Mouse (Mus musculus) neural tube, embryonic 11.5 days (tissue): ENCODE measurements around the gene Kmt2d. TPM values are rescaled to one million over a fixed set of nuclear protein-coding genes. Genes with fewer than 3 reads are reported as not detected.

ENCODE experiments used
- ATAC-seq: fragments of 200-750 bp; cut with Nextera tagmentation; 2 replicates; pipeline ENCODE4 v1.8.0; 2017; ENCODE audit warnings: moderate number of reproducible peaks, mild to moderate bottlenecking, moderate TSS enrichment, moderate library complexity; ENCODE audit not compliant: insufficient read depth, low FRiP score, low TSS enrichment
- DNase-seq: peaks from one replicate; pipeline ENCODE4 v3.0.0-alpha.2; 2015; ENCODE audit warnings: low spot score
- H3K27ac ChIP-seq: fragments of 300-500 bp; sonication (generic); 2 replicates; pipeline ENCODE4 v1.5.1; 2014; ENCODE audit warnings: low read depth, mild to moderate bottlenecking, low read length
- H3K27me3 ChIP-seq: fragments of 300-500 bp; sonication (generic); 2 replicates; pipeline ENCODE4 v1.6.1; 2014; ENCODE audit warnings: mild to moderate bottlenecking, low read length, mixed read lengths; ENCODE audit not compliant: control insufficient read depth, insufficient read depth
- H3K36me3 ChIP-seq: fragments of 300-500 bp; sonication (generic); 2 replicates; pipeline ENCODE4 v1.6.1; 2014; ENCODE audit warnings: mild to moderate bottlenecking, low read length, moderate library complexity, mixed read lengths; ENCODE audit not compliant: control insufficient read depth, insufficient read depth
- H3K4me1 ChIP-seq: fragments of 300-500 bp; sonication (generic); 2 replicates; pipeline ENCODE4 v1.6.1; 2014; ENCODE audit warnings: low read length, mixed read lengths; ENCODE audit not compliant: control insufficient read depth, insufficient read depth
- H3K4me2 ChIP-seq: fragments of 300-500 bp; sonication (generic); 2 replicates; pipeline ENCODE4 v1.6.1; 2014; ENCODE audit warnings: low read depth, mild to moderate bottlenecking, moderate library complexity
- H3K4me3 ChIP-seq: fragments of 300-500 bp; sonication (generic); 2 replicates; pipeline ENCODE4 v1.5.1; 2014; ENCODE audit warnings: low read depth, low read length
- H3K9ac ChIP-seq: fragments of 300-500 bp; sonication (generic); 2 replicates; pipeline ENCODE4 v1.6.1; 2014; ENCODE audit warnings: mild to moderate bottlenecking, low read length
- H3K9me3 ChIP-seq: fragments of 300-500 bp; sonication (generic); 2 replicates; pipeline ENCODE4 v1.6.1; 2016; ENCODE audit warnings: low read length; ENCODE audit not compliant: control insufficient read depth
- WGBS: fragments of 180-500 bp; shearing (Covaris S2); extraction: QIAGEN DNeasy Blood & Tissue Kit; methylation state at CpG from one replicate; pipeline ENCODE4 v1.1.7; 2014; 5-methylcytosine and 5-hydroxymethylcytosine counted together
- polyA plus RNA-seq: library from polyadenylated mRNA; unstranded; fragments of >200 nt; fragmentation: Nextera tagmentation; extraction: Ambion mirVana; gene quantifications from 2 replicates; pipeline ENCODE4 v1.2.1, GENCODE M21; 2014

Gene Kmt2d
- polyA plus RNA-seq, 1 experiment from 2014 or later, result 14.7 TPM

DNA sequence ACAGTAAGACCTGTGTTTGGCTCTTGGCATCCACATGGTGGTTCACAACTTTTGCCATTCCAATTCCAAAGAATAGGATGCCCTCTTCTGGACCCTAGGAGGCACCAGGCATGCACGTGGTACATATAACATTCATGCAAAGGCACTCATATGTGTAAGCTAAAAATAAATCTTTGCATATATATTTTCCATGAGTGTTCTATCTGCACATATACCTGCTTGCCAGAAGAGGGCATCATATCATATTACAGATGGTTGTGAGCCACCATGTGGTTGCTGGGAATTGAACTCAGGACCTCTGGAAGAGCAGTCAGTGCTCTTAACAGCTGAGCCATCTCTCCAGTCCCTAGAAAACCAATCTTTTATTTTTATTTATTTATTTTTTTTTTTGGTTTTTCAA lies 30.5 kb upstream of the Kmt2d start:
- Histone ChIP-seq H3K4me3 (no peak overlapping the region), H3K9ac (no peak overlapping the region), H3K27ac (no peak overlapping the region), H3K4me2 (no peak overlapping the region), H3K9me3 (no peaks in the 10 kb centered on the region), H3K36me3 (peaks cover 7% of the 10 kb centered on the region), H3K27me3 (peaks cover 29% of the 10 kb centered on the region), H3K4me1 (no peaks in the 10 kb centered on the region)
- 55% methylated on average over 1 of the region's 1 CpGs for WGBS
- ATAC-seq, result no peak
- DNase-seq, result no peak

GRCm38 (mm10) chr15:98897928-98898800 lies 27.2 kb upstream of the Kmt2d start, which contains the start of gene Dhh:
Dhh (minus strand) TSS chr15:98898540.
- Histone ChIP-seq H3K36me3 (no peaks in the 10 kb centered on the region), H3K27ac (no peak within 1 kb of the TSS), H3K9me3 (no peaks in the 10 kb centered on the region), H3K4me3 (peak within 1 kb of the TSS; percentile 9; the same call in 1 of the 2 replicates), H3K4me2 (peak within 1 kb of the TSS; percentile 30), H3K27me3 (peaks cover 63% of the 10 kb centered on the region), H3K9ac (no peak within 1 kb of the TSS), H3K4me1 (peaks cover 19% of the 10 kb centered on the region)
- under 1% methylated on average over 41 of the region's 41 CpGs for WGBS
- peak; percentile 54 for DNase-seq
- no peak for ATAC-seq

- Histone ChIP-seq H3K27ac (no peak overlapping the region), H3K9me3 (no peaks in the 10 kb centered on the region), H3K4me1 (peaks cover 19% of the 10 kb centered on the region), H3K36me3 (no peaks in the 10 kb centered on the region), H3K4me3 (no peak overlapping the region), H3K4me2 (peak overlapping the region; percentile 30; the same call in 1 of the 2 replicates), H3K9ac (no peak overlapping the region), H3K27me3 (peaks cover 70% of the 10 kb centered on the region)
- DNase-seq (no peak), ATAC-seq (no peak)
- 0% methylated on average over 10 of the region's 10 CpGs for WGBS
Observed at GRCm38 (mm10) chr15:98897495-98897894, 26.5 kb upstream of the Kmt2d start.

DNA sequence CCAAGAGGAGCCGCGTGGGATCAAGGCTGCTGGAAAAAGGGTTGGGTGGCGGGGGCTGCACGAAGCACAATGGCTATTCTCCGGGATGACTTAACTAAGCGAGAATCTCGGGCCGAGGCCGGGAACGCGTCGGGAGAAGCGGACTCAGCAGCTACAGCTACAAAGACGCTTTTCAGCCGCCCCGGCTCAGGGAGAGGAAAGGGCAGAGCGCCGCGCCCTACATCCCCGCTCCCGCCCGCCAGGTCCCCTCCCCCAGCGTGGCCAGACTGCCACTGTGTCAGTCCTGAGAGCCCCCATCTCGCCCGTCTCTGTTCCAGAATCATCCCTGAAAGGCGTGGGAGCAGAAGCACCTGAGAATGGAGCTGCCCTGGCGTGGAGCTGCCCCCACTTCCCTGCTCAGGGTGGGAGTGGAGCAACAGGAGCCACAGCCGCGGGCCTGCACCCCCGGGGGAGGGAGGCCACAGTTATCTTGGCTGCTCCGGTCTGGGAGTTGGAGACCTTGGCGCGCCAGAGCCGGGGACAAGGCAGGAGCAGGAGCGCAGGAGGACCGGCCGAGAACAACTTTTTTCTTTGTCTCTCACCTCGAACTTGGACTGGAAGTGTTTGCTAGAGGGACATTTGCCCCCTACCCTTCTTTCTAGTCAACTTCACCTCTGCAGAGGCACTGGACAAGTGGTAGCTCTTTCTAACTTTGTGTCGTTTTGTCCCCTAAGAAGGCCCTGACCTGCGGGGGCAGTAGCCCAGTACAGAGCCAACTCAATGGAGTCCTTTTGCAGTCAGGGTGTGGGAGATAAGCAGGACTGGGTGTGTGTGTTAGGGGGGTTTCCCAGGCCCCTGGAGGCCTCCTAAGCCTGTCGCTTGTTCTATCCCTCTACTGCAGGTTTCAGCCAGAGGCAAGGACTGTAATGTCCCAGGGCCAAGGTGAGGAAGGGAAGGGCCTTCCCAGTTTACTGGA lies 24.9 kb upstream of the Kmt2d start:
- no peak for ATAC-seq
- Histone ChIP-seq H3K27me3 (peaks cover 80% of the 10 kb centered on the region), H3K27ac (0 out of 2 replicates have a peak overlapping the region, but pooled peaks have one; percentile 27), H3K4me2 (peak overlapping the region; percentile 49), H3K9me3 (no peaks in the 10 kb centered on the region), H3K4me3 (peak overlapping the region; percentile 26), H3K9ac (peak overlapping the region; percentile 43), H3K4me1 (peaks cover 19% of the 10 kb centered on the region), H3K36me3 (no peaks in the 10 kb centered on the region)
- DNase-seq, result peak; percentile 71
- 1% methylated on average over 41 of the region's 41 CpGs for WGBS

DNA sequence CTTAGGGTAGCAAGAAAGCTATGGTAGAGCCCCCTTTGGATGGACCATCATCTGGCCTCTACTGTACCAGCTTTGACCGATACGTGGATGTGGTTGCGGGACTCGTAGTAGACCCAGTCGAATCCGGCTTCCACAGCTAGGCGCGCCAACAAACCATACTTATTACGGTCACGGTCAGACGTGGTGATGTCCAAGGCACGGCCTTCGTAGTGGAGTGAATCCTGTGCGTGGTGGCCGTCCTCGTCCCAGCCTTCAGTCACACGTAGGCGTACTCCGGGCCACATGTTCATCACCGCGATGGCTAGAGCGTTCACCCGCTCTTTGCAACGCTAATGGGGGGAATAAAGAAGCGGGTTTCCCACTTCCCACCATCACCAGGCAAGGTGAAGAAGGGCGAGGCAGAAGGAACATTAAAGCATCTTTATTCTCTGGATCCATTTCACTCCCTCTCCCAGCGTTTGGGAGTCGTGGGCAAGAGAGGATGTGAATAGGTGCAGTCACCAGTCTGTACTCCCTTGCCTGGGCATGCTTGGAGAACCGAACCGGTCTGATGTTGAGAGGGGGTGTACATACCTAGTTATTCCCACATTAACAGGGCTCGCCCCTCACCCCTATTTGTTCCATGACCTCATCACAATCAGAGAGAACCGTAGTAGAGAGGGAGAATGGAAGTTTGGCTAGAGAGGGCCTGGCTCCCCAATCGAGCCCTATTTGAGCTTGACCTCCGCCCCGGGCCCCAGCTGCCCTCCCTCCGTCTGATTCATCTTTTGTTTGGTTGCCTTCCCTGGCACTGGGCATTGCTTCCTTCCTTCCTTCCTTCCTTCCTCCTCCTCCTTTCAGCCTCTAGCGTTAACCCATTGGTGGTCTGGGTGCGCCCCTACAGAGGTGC lies 24.0 kb upstream of the Kmt2d start:
- peak overlapping the region; percentile 43 for H3K9ac ChIP-seq
- WGBS, result 1% methylated on average over 38 of the region's 38 CpGs
- H3K9me3 ChIP-seq, result no peaks in the 10 kb centered on the region
- peak overlapping the region; percentile 43 for H3K4me3 ChIP-seq
- H3K4me2 ChIP-seq, result peak overlapping the region; percentile 79
- DNase-seq, result no peak
- H3K27me3 ChIP-seq, result peaks cover 80% of the 10 kb centered on the region
- no peak for ATAC-seq
- no peaks in the 10 kb centered on the region for H3K36me3 ChIP-seq
- no peak overlapping the region for H3K27ac ChIP-seq
- peaks cover 19% of the 10 kb centered on the region for H3K4me1 ChIP-seq

DNA sequence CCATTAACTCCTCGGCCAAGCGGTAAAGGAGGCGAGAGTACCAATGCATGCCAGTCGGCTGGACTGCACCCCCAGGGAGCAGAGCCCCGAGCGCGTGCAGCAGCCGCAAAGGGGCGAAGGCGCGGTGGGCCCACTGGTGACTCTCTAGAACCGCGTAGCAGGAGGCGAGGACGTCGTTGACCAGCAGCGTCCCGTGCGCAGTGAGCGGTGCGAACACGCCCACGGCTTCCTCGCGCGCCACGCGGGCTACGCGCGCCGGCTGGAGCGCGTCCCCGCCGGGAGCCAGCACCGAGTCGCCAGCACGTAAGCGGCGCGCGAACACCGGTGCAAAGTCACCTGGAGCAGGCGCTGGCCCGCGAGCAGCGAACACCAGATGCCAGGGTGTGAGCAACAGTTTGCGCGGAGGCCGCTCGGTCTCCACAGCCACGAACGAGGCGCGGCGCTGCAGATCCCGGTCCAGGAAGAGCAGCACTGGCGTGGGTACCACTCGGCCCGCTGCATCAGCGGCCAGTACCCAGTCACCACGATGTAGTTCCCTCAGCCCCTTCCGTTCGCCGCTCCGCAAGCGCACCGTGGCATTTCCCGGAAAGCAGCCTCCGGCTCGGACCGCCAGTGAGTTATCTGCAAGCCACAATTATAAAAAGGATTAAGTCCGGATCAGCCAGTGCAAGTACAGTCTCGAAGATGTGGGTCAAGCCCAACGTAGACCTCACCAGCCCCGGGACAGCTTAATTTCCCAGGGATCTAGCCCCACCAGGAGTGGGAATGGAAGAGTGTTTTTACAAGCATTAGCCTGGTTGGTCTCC lies 23.1 kb upstream of the Kmt2d start, which contains the start of gene Rhebl1:
Rhebl1 (minus strand) TSS at position 601 of the 806 bp plus-strand sequence.
- no peaks in the 10 kb centered on the region for H3K9me3 ChIP-seq
- peaks cover 77% of the 10 kb centered on the region for H3K27me3 ChIP-seq
- H3K4me3 ChIP-seq, result peak within 1 kb of the TSS; percentile 43
- WGBS, result under 1% methylated on average over 68 of the region's 77 CpGs
- no peaks in the 10 kb centered on the region for H3K36me3 ChIP-seq
- H3K9ac ChIP-seq, result peak within 1 kb of the TSS; percentile 37
- H3K4me1 ChIP-seq, result peaks cover 19% of the 10 kb centered on the region
- no peak within 1 kb of the TSS for H3K27ac ChIP-seq
- DNase-seq (peak; percentile 46), ATAC-seq (no peak)
- H3K4me2 ChIP-seq, result peak within 1 kb of the TSS; percentile 79

DNA sequence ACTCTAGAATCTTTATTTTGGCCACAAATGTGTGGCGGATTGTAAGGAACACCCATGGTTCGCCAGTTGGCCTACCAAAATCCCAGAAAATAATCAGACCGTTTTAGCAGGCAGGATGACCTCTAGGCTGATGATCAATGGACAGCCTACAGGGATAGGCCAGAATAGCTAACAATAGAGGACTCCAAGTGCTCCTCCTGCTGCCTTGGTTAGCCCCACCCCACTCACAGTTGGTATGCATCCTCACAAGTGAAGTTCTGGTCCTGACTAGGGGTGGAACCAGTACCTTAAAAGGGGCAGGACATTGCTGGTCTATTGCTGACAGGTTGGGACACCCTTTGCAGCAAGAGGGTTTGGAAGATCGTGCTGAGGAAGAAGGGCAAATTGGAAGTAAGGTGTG lies 22.0 kb upstream of the Kmt2d start:
- WGBS, result 40% methylated on average over 4 of the region's 4 CpGs
- no peaks in the 10 kb centered on the region for H3K36me3 ChIP-seq
- DNase-seq, result no peak

More for the DNA sequence above, 22.0 kb upstream of the Kmt2d start:
- peaks cover 19% of the 10 kb centered on the region for H3K4me1 ChIP-seq
- no peak overlapping the region for H3K4me2 ChIP-seq
- no peak overlapping the region for H3K4me3 ChIP-seq
- H3K9me3 ChIP-seq, result no peaks in the 10 kb centered on the region
- ATAC-seq, result no peak
- peaks cover 66% of the 10 kb centered on the region for H3K27me3 ChIP-seq
- H3K27ac ChIP-seq, result no peak overlapping the region
- H3K9ac ChIP-seq, result no peak overlapping the region
